Mouse (Mus musculus) midbrain, postnatal 0 days (tissue): ENCODE measurements around the gene Ripor3. TPM values are rescaled to one million over a fixed set of nuclear protein-coding genes. Genes with fewer than 3 reads are reported as not detected.

ENCODE experiments used
- ATAC-seq: fragments of 200-750 bp; cut with Nextera tagmentation; 2 replicates; pipeline ENCODE4 v1.8.0; 2017; ENCODE audit warnings: moderate number of reproducible peaks, mild to moderate bottlenecking, moderate TSS enrichment, moderate library complexity; ENCODE audit not compliant: low FRiP score
- DNase-seq: peaks from one replicate; pipeline ENCODE4 v3.0.0-alpha.2; 2015; ENCODE audit warnings: low spot score
- H3K27ac ChIP-seq: fragments of 300-500 bp; sonication (generic); 2 replicates; pipeline ENCODE4 v1.5.1; 2014; ENCODE audit warnings: low read depth, mild to moderate bottlenecking, low read length, mixed read lengths
- H3K27me3 ChIP-seq: fragments of 300-500 bp; sonication (generic); 2 replicates; pipeline ENCODE4 v1.6.1; 2014; ENCODE audit warnings: low read length, control low read depth, mixed read lengths; ENCODE audit not compliant: insufficient read depth
- H3K36me3 ChIP-seq: fragments of 300-500 bp; sonication (generic); 2 replicates; pipeline ENCODE4 v1.6.1; 2014; ENCODE audit warnings: low read length, control low read depth, mixed read lengths; ENCODE audit not compliant: insufficient read depth
- H3K4me1 ChIP-seq: fragments of 300-500 bp; sonication (generic); 2 replicates; pipeline ENCODE4 v1.6.1; 2014; ENCODE audit warnings: mild to moderate bottlenecking, control low read depth, antibody characterized with exemption, low read length, mixed read lengths; ENCODE audit not compliant: insufficient read depth
- H3K4me2 ChIP-seq: fragments of 300-500 bp; sonication (generic); 2 replicates; pipeline ENCODE4 v1.6.1; 2014; ENCODE audit warnings: low read depth, mild to moderate bottlenecking, low read length, mixed read lengths; ENCODE audit not compliant: poor library complexity, severe bottlenecking
- H3K4me3 ChIP-seq: fragments of 300-500 bp; sonication (generic); 2 replicates; pipeline ENCODE4 v1.5.1; 2014; ENCODE audit warnings: low read depth, mild to moderate bottlenecking, low read length, moderate library complexity
- H3K9ac ChIP-seq: fragments of 300-500 bp; sonication (generic); replicated peaks from 2 replicates; pipeline ENCODE4 v1.6.1; 2014; ENCODE audit warnings: mild to moderate bottlenecking, low read length, moderate library complexity, mixed read lengths; ENCODE audit not compliant: poor library complexity, severe bottlenecking
- H3K9me3 ChIP-seq: fragments of 300-500 bp; sonication (generic); 2 replicates; pipeline ENCODE4 v1.6.1; 2016; ENCODE audit warnings: low read length, control low read depth
- CTCF ChIP-seq: IDR thresholded peaks from 2 replicates; pipeline ENCODE4 v1.5.1; 2016; ENCODE audit warnings: antibody characterized with exemption, mild to moderate bottlenecking
- WGBS: fragments of 180-500 bp; shearing (Covaris S2); extraction: QIAGEN DNeasy Blood & Tissue Kit; methylation state at CpG from one replicate; pipeline ENCODE4 v1.1.7; 2014; 5-methylcytosine and 5-hydroxymethylcytosine counted together
- polyA plus RNA-seq: library from polyadenylated mRNA; unstranded; fragments of >200 nt; fragmentation: Nextera tagmentation; extraction: Ambion mirVana; gene quantifications from 2 replicates; pipeline ENCODE4 v1.2.1, GENCODE M21; 2015
- total RNA-seq: library from RNA; depleted of rRNA; stranded (reverse); fragments of >200 nt; gene quantifications from 2 replicates; pipeline ENCODE4 v1.2.3, GENCODE M21; 2014

The Ripor3 gene
- total and polyA plus RNA-seq, 2 experiments from 2014 or later: 0.28 to 0.99 TPM

- no peak for ATAC-seq
- 54% methylated on average over 12 of the region's 12 CpGs for WGBS
- no peak for DNase-seq
- Histone ChIP-seq H3K27me3 (no peaks in the 10 kb centered on the region), H3K36me3 (no peaks in the 10 kb centered on the region), H3K4me2 (no peak overlapping the region), H3K9ac (no peak overlapping the region), H3K4me3 (no peak overlapping the region), H3K9me3 (0 out of 2 replicates have a peak, but pooled peaks cover 5% of the 10 kb centered on the region), H3K4me1 (no peaks in the 10 kb centered on the region), H3K27ac (no peak overlapping the region)
- no peak for TF ChIP-seq CTCF
These were observed 7.0 kb downstream of the Ripor3 start for GRCm38 (mm10) chr2:168003431-168003830.

- ATAC-seq (no peak), DNase-seq (no peak)
- 43% methylated on average over 1 of the region's 2 CpGs for whole genome bisulfite sequencing
- Histone ChIP-seq H3K36me3 (no peaks in the 10 kb centered on the region), H3K9ac (no peak overlapping the region), H3K27me3 (no peaks in the 10 kb centered on the region), H3K4me3 (no peak overlapping the region), H3K9me3 (0 out of 2 replicates have a peak, but pooled peaks cover 5% of the 10 kb centered on the region), H3K4me1 (no peaks in the 10 kb centered on the region), H3K4me2 (no peak overlapping the region), H3K27ac (no peak overlapping the region)
- TF ChIP-seq CTCF: no peak
These were observed 7.5 kb downstream of the Ripor3 start for GRCm38 (mm10) chr2:168002884-168003283.

- Histone ChIP-seq H3K27me3 (no peaks in the 10 kb centered on the region), H3K9ac (no peak overlapping the region), H3K4me3 (no peak overlapping the region), H3K9me3 (0 out of 2 replicates have a peak, but pooled peaks cover 5% of the 10 kb centered on the region), H3K4me1 (no peaks in the 10 kb centered on the region), H3K27ac (no peak overlapping the region), H3K36me3 (no peaks in the 10 kb centered on the region), H3K4me2 (no peak overlapping the region)
- no peak for DNase-seq
- TF ChIP-seq CTCF: no peak
- 52% methylated on average over 4 of the region's 4 CpGs for WGBS
- ATAC-seq: no peak
These were observed 8.2 kb downstream of the Ripor3 start for GRCm38 (mm10) chr2:168002188-168002587.

- ATAC-seq: no peak
- no peaks in the 10 kb centered on the region for H3K4me1 ChIP-seq
- H3K27me3 ChIP-seq: no peaks in the 10 kb centered on the region
These were observed 11.2 kb downstream of the Ripor3 start for GRCm38 (mm10) chr2:167999145-167999743.

DNA sequence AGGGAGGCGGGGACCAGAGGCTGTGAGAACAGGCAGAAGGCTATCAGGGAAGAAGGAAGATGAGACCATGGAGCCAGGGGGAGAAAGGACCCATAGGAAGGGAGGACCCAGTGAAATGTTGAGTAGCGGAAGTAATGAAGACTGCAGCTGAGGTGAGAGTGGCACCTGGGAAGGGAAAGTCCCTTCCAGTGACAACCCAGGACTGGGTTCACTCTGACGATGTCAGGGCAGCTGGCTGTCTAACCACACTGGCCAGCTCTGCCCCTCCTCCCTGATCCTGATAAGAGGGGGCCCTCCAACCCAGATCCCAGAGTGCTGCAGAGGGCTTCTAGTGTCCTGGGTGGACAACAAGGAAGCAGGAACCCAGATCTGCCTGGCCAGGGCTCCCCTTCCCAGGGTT is 12.9 kb downstream of the Ripor3 start:
- H3K36me3 ChIP-seq: no peaks in the 10 kb centered on the region
- H3K27me3 ChIP-seq: no peaks in the 10 kb centered on the region
- no peak overlapping the region for H3K9ac ChIP-seq
- no peak for TF ChIP-seq CTCF
- H3K27ac ChIP-seq: no peak overlapping the region
- no peaks in the 10 kb centered on the region for H3K4me1 ChIP-seq
- ATAC-seq (no peak), DNase-seq (no peak)
- WGBS: 93% methylated on average over 3 of the region's 3 CpGs
- no peak overlapping the region for H3K4me3 ChIP-seq
- H3K9me3 ChIP-seq: 0 out of 2 replicates have a peak, but pooled peaks cover 5% of the 10 kb centered on the region
- H3K4me2 ChIP-seq: no peak overlapping the region

More at GRCm38 (mm10) chr2:167999145-167999743, 11.2 kb downstream of the Ripor3 start:
- Histone ChIP-seq H3K4me2 (no peak overlapping the region), H3K4me3 (no peak overlapping the region), H3K36me3 (no peaks in the 10 kb centered on the region), H3K9me3 (0 out of 2 replicates have a peak, but pooled peaks cover 5% of the 10 kb centered on the region), H3K9ac (no peak overlapping the region), H3K27ac (no peak overlapping the region)
- WGBS: 76% methylated on average over 3 of the region's 3 CpGs
- DNase-seq: no peak
- TF ChIP-seq CTCF: peak; percentile 22; the same call in 1 of the 2 replicates

GRCm38 (mm10) chr2:167996672-167997215 is 13.7 kb downstream of the Ripor3 start:
- Histone ChIP-seq H3K27ac (no peak overlapping the region), H3K27me3 (no peaks in the 10 kb centered on the region), H3K4me1 (no peaks in the 10 kb centered on the region), H3K36me3 (no peaks in the 10 kb centered on the region), H3K4me3 (no peak overlapping the region), H3K9ac (no peak overlapping the region), H3K9me3 (0 out of 2 replicates have a peak, but pooled peaks cover 5% of the 10 kb centered on the region), H3K4me2 (no peak overlapping the region)
- DNase-seq (no peak), ATAC-seq (no peak)
- 60% methylated on average over 8 of the region's 8 CpGs for WGBS
- no peak for TF ChIP-seq CTCF
